Mouse (Mus musculus) heart, adult 9 months (tissue): Measurements from ENCODE around the gene Rgs12.

ENCODE experiments used
- DNase-seq, 2 experiments: peaks; one replicate each; pipeline ENCODE4 v3.0.0; 2022; ENCODE audit warnings: low spot score in 2 of 2

Gene Rgs12

DNA sequence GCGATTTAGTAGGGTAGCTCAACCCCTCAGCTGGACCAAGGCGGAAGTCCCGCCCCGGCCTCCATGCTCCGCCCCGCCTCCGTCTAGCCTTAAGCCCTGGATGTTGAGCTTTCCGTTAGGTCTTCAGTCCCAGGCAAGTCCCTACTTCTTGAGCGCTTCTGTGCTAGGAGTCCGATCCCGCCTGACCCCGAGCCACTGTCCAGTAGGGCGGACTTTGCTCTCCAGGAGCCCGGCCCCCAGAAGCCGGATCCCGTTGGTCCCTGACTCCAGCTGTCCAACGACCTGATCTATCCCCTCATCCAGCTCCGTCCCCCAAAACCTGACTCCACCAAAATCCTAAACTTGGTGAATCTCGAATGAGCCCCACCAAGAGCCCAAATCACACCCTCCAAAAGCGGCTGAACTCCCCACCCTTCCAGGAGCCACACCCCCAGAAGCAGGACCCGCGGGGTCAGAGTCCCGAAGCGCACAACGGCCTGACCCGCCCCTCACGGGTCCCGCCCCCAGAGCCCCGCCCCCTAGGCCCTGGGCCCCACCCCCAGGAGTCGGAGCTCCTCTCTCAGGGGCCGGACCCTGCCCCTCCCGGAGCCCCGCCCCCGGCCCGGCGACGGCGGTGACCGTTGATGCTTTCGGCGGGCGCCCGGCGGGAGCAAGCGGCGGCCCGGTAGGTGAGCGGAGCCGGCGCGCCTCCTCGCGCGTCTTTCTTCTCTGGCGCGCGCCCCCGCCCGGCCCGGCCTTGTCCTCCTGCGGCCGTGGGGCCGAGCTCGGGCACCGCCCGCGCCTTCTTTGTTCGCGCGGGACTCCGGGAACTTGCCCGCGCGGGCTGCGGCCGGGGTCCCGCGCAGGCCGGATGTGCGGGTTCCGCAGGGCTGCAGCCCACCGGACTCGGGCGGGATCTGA is at the start of gene Rgs12:
Gene Rgs12 (plus strand): TSS at position 585 of the 900 bp plus-strand sequence.
- DNase-seq = peak; percentile 84 to 86

DNA sequence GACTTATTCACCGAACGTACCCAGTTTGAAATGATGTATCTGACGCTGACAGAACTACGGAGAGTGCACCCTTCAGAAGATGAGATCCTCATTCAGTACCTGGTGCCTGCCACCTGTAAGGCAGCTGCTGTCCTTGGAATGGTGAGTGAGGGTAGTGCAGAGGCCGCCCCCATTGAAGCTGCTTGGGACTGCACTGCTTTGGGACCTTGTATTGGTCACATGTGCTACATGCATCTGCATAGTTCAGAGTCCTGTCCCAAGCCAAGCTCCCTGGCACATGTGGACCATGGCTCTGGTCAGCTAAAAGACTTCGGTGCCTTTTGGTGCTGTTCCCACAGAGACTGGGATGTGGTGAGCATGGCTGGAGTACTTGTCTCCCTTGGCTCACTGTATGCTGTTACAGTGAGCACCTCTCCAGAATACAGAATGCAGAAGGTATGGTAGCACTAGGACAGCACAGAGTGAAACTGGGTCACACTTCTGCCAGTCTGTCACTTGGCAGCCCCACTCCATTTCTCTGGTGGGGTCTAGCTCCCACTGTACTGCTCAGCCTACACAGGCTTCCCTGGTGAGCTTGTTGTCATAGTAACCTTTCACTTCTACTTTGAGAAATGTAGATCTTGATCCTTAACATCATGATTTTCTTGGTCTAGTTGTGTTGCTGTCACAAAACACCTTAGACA is 49.3 kb upstream of the Rgs12 start:
- DNase-seq = no peak

DNA sequence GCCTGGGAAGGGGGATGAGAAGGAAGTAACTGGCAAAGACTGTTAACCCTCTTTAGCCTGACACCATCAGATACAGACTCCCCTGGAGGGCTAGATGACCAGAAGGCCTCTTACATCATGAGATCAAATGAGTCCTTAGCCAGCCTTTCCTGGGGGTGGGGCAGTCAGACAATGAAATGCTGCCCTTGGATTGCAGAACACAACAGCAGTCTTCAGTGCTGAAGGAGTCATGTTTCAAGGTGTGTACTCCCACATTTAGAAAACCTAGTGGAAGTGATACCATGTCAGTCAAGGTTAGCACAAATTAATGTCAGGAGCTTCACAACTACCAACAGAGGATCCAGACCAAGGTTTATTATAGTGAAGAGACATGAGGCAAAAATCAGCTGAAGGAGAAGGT is 46.9 kb upstream of the Rgs12 start:
- DNase-seq = no peak

DNA sequence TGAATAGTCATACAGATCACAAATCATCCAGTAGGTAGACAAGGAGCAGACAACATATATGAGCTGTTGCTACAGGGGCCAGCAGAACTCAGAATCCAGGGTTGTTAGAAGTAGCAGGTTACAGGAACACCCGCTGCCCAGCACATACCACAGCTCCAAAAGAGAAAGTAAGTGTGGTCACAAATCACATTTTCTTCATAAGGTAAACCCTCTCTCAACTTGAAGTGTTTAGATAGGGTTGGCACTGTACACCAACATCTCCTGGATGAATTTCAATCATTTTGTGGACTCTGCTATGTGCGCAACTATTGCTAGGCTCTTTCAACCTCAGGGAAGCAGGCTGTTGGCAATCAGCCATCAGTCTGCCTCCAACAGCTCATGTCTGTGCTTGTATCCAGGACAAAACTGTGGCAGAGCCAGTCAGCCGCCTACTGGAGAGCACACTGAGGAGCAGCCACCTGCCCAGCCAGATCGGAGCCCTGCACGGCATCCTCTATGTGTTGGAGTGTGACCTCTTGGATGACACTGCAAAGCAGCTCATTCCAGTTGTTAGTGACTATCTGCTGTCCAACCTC is 46.3 kb upstream of the Rgs12 start:
- DNase-seq = peak in 1 of 2 experiments; percentile 31

DNA sequence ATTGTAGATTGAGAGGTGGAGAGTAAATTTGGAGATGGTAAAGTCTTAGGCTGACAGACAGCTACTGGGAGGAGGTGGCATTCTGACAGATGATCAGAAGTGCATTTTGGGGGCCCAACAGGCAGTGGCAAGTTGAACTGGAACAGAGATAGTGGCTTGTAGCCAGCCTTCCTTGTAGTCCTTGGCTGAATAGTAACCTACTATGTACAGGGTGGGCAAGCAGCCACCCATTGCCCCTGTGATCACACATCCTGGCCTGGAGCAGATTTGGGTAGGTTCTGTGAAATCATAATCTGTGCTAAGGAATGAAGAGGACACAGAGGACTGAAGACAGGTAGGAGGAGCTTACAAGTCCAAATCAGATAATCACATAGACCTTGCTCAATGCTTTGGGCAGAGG is 44.8 kb upstream of the Rgs12 start:
- DNase-seq = no peak

DNA sequence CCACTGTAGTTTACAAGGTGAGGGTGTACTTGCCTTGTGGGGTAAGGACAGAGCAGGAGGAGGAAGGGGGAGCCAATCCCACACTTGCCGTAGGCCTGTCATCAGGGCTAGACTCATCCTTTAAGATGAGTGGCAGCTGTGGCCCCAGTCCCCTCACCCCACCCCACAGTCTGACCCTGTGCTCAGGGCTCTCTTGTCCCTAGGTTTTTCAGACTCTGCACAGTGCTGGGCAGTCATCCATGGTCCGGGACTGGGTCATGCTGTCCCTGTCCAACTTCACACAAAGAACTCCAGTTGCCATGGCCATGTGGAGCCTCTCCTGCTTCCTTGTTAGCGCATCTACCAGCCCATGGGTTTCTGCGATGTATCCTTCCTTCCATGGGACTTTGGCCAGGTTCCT is 42.0 kb upstream of the Rgs12 start:
- DNase-seq = no peak

DNA sequence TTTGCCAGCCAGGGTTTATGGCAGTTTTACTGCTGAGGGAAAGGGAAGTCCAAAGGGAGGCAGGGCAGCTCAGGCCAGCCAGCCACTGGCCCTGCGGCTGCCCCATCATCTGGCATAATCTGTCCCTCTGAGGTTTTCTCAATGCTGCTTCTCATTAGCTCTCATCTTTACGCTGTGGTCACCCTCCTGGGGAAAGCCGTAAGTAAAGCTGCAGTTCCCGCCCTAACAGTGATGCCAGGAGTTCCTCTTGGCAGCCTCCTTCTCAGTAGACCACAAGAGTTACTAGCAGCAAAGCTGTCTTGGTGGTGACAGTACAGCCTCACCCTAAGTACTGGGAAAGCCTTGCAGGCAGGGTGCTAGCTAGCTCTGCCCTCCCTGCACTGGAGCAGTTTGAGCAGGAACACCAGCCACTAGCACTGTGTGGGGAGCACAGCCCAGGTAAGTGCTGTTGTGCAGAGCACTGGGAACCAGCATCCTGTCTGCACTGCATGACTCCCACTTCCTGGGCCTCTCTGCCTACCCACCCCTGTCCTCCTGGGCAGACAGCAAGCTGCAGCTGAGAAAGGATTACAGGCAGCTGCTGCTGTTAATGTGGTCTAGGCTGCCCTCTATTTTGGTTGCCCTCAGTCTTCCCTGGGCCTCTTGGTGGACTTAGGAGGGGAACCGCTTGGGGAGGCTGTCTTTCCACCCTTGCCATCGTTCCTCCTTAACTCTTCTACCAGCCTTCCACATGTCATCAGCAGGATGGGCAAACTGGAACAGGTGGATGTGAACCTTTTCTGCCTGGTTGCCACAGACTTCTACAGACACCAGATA is 41.1 kb upstream of the Rgs12 start, which contains the start of gene Msantd1:
Gene Msantd1 (plus strand): TSS at position 103 of the 816 bp plus-strand sequence.
- no peak for DNase-seq

DNA sequence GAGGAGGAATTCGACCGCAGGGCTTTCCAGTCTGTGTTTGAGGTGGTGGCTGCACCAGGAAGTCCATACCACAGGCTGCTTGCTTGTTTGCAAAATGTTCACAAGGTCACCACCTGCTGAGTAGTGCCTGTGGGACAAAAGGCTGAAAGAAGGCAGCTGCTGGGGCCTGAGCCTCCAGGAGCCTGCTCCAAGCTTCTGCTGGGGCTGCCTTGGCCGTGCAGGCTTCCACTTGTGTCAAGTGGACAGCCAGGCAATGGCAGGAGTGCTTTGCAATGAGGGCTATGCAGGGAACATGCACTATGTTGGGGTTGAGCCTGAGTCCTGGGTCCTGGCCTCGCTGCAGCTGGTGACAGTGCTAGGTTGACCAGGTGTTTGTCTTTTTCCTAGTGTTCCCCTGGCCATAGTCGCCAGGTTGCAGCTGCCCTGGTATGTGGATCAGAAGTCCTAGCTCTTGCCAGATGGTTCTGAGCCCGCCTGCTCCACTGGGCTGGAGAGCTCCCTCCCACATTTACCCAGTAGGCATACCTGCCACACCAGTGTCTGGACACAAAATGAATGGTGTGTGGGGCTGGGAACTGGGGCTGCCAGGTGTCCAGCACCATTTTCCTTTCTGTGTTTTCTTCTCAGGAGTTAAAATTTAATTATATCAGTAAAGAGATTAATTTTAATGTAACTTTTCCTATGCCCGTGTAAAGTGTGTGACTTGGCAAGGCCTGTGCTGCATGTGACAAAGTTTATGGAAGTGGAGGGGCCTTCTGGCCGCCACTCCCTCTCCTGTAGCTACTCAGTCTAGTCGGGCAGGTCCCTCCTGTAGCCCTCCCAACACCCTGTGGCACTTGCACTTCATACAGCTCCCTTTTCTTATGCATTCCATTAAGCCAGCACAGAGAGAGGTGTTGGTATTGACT is 40.3 kb upstream of the Rgs12 start:
- no peak for DNase-seq

DNA sequence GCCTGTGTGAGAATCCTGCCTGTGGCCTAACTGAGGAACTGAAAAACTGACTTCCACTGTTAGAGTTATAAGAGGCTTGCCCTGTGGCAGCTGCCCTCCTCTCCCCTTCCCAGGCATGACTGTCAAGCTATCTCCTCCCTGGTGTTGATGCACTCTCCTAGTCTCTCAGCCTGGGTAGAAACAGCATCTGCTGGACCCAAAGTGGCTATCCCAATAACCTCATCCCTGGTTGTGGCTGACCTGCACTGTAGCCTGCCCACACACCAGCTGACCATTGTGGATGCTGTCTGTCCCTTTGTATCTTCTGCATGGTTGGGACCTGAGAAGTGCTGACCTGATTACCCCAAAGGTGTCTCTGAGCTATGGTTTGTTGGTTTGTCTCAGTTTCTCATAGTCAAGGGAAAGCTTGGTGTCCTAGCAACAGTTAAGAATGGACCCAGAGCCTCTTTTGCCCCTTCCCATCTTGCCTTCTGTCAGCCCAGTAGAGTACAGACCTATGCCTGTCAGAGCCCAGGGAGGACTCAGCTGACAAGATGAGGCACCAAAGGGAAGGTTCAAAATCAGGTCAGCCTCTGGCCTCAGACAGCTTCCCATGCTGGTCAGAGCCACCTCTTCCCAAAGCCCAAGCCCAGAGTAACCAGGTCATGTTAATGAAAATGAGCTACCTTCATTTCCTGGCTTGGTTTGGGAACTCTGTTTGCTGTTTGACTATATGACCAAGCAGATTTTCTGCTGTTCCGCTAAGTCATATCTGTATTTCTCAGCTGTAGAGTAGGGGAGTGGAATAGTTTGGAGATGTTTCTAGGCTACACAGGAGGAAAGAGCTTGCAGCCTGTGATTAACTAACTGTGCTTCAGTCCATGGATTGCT is 39.4 kb upstream of the Rgs12 start:
- no peak for DNase-seq

DNA sequence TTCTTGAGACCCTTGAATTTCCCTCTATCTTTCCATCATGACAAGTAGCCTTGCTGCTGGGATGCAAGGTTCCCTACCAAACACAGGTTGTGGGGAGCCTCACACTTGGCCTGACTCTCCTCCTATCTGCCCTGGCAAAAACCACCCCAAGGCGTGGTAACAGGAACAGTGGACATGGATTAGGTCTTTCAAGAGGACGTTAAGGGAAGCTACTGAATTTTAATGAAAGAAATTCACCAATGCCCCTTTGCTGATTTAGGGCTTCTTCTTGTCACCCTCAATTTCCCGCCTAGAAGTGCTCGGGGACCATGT is 38.8 kb upstream of the Rgs12 start:
- no peak for DNase-seq

DNA sequence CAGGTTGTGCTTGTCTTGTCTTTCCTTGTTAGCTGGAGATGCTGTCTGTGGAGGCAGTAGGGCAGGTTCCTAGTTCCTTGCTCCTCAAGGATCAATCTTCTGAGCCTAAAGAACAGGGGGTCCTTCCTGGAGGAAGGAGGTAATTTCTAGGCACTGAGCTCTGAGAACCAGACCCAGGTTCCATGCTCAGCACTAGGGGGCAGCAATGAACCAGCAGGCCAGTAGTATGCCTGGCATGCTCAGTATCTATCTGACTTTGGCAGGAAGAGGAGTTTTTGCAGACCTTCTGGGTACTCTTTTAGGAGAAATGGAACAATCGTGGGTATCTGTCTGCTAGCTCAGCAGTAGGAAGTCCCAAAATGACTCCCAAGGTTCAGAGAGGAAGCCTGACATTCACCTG is 33.4 kb upstream of the Rgs12 start:
- peak; percentile 55 to 70 for DNase-seq

DNA sequence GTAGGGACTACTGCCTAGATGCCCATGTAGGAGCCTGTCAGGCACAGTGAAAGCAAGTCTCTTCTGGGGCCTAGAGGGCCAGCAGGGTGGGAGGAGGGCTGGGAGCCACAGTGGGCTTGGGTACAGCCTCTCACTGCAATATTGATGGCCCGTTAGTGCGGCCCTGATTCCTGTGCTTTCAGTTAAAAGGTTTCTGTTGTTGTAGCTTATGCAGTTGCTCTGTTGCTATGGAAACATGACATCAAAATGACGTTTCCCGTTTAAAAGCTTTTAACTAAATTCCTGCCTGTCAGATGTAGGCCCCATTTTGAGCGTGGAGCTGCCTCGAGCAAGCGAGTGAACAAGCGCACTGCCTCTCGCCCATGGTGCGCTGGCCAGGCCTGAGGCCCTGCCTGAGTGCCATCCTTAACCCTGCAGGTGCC is 32.0 kb upstream of the Rgs12 start:
- DNase-seq = no peak

DNA sequence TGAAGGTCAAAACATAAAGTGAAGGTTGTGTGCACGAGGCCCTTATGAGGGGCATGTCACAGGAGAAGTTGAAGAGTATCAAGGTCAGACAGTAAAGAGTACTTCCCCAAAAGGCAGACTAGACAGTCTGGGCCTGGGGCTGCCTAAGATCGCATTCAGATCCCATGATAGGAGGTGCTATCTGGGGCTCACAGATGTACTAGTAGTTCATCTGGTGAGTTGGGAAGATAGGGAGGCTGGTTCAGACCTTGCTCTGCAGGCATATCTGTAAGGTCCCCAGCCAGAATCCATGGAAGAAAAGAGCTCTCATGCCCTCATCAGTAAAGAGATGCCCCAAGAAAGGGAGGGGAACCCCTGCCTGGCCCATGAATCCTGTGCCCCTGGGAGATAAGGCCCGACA is 30.5 kb upstream of the Rgs12 start:
- DNase-seq = no peak

DNA sequence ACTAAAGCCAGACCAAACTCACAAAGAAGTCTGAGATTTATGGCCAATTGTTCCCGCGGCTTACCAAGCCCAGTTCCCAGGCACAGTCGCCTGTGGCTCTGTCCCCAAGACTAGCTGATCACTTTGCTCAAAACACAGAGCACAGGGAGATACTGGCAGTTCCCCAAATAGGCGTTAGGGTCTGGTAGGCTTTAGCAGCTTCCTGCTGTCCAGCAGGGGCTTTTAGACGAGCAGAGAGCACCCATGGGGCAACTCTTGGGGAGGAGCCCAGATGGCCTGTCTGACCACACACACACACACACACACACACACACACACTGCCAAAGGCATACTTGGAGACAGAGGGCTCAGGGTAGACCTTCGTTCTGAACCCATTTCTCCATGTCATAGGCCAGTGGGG is 26.7 kb upstream of the Rgs12 start:
- DNase-seq = no peak

DNA sequence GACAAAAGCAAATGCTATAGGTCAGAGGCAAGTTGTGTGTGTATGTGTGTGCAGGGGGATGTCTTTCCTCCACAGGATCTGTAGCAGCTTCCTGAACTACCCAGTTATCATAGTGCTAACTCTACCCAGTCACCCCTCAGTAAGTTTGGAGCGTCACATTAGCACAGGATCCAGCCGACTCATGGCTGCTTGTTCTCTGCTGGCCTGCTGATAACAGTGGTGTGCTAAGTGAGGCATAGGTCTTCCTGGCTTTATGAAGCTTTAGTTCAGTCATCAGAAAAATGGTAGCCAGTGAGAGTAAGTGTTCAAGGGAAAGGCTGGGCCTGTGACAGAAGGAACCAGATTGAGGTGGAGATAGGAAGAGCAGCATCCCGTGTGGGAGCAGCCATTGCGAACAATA is 25.3 kb upstream of the Rgs12 start:
- no peak for DNase-seq

DNA sequence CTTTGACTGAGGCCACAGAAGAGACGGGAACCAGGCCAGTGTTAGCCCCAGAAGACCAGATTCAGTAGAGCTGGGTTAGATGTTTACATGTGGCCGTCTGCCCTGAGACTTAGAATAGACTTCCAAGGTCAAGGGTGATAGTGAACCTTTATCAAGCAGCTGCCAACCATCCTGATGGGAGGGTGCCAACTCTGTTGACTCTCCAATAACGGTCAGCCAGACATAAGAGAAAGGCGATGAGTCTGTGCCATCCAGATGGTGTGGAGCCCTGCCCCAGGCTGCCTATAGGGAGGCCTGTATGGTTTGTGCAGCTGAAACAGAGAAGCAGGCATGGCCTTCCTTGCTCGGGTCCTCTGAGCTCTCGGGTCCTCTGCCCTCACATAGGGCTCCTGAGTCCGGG is 24.7 kb upstream of the Rgs12 start:
- DNase-seq = no peak

DNA sequence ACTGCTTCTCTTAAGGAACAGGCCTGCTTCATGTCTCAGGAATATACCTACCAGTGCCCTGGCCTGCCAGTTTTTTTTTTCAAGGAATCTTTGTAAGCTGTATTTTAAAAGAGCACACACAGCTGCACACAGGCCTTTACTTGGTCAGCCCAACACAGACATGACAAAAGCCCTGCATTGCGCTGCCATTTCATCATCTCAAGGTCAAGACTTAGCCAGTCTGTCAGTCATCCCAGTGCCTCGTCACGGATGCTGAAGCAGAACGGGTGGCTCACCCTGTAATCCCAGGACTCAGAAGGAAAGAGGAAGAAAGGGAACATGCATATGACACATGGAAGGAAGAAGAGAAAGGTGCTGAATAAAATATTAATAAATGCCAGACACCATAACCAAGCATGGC is 21.6 kb upstream of the Rgs12 start:
- DNase-seq = no peak

DNA sequence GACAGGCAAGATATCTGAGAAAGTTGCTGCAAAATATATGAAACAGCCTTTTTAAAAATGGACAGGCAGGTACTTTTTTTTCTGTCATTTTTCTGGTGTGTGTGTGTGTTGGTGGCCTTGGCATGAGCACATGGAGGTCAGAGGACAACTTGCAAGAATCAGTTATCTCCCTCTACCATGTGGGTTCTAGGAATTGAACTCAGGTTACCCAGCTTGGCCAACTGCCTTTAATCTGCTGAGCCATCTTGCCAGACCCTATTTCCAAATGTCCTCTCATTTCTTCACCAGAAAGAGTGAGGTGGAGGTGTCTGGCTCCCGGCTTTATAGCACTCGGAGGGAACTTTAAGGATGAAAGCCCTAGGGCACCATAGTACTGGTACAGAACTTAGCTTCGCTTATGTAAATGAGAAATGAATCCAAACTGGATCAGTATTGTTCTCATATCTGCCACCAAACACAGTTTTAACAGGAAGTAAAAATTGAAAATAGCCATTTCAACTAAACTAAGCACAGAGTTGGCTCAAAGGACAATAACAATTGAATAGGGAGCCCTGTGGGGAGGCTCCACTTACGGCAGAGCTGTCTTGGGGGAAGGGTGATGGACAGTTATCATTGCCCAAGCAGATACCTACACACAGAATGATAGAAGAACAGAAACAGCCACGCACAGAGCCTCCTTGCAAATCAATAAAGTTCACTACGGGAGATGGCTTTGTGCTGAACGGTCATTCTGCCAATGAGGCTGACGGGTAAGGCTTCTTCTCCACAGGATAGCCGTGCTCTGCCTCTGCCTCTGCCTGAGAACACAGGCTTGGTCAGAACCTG is 18.9 kb upstream of the Rgs12 start:
- DNase-seq = no peak

DNA sequence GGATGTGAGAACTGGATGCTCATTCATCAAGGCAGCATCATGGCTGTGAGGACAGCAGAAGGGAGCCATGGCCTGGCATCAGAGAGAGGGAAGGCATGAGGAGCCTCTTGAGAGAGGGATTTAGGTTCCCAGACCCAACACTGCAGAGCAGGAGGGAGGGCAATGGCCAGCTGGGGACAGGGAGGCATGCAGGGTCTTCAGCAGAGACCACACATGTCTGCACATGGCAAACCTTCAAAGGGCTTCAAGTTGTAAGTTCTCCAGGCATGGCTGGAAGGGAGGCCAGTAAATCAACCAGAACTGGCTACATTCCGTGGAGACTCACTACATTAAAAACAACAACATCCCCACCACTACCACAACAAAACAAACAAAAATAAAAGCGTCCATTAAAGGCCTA is 18.2 kb upstream of the Rgs12 start:
- no peak for DNase-seq
